Mouse (Mus musculus) skeletal muscle tissue, adult 2 months (tissue): ENCODE results near the gene Stxbp3.
A peak's percentile ranks its signal among the peaks of the same experiment; 100 is the strongest.
"Not testable (repeated sequence)": the region's sequence is repeated elsewhere in the genome, so short reads cannot be mapped to it uniquely, and the experiment has no call there.

Experiments
- DNase-seq: peaks from one replicate; pipeline ENCODE4 v3.0.0-alpha.2; 2012; ENCODE audit warnings: low read depth, low spot score

Gene Stxbp3

GRCm38 (mm10) chr3:108857124-108857470, 16.8 kb upstream of the Stxbp3 start:
- no peak for DNase-seq

- DNase-seq, result no peak
Observed at GRCm38 (mm10) chr3:108856386-108857123, 16.2 kb upstream of the Stxbp3 start.

- peak; percentile 75 for DNase-seq
Observed at GRCm38 (mm10) chr3:108855864-108856263, 15.5 kb upstream of the Stxbp3 start.

GRCm38 (mm10) chr3:108855371-108855770, 15.0 kb upstream of the Stxbp3 start:
- peak; percentile 75 for DNase-seq

GRCm38 (mm10) chr3:108853266-108853665, 12.9 kb upstream of the Stxbp3 start:
- no peak for DNase-seq

GRCm38 (mm10) chr3:108851996-108852697, 11.8 kb upstream of the Stxbp3 start:
- DNase-seq, result peak; percentile 73

- DNase-seq, result no peak
Observed at GRCm38 (mm10) chr3:108851554-108851953, 11.2 kb upstream of the Stxbp3 start.

GRCm38 (mm10) chr3:108851075-108851474, 10.7 kb upstream of the Stxbp3 start:
- DNase-seq, result no peak

GRCm38 (mm10) chr3:108850506-108850905, 10.2 kb upstream of the Stxbp3 start:
- DNase-seq, result no peak

- DNase-seq, result no peak
Observed at GRCm38 (mm10) chr3:108846616-108847015, 6.3 kb upstream of the Stxbp3 start.

GRCm38 (mm10) chr3:108844521-108844920, 4.2 kb upstream of the Stxbp3 start:
- DNase-seq, result no peak

- DNase-seq, result no peak
Observed at GRCm38 (mm10) chr3:108844026-108844425, 3.7 kb upstream of the Stxbp3 start.

GRCm38 (mm10) chr3:108840716-108841054, 359 bp upstream of the Stxbp3 start:
- DNase-seq, result no peak

GRCm38 (mm10) chr3:108839647-108839999, 703 bp downstream of the Stxbp3 start:
- no peak for DNase-seq

GRCm38 (mm10) chr3:108838980-108839379, 1.3 kb downstream of the Stxbp3 start:
- DNase-seq, result no peak

- no peak for DNase-seq
Observed at GRCm38 (mm10) chr3:108836931-108837330, 3.4 kb downstream of the Stxbp3 start.

GRCm38 (mm10) chr3:108833717-108834116, 6.6 kb downstream of the Stxbp3 start:
- not testable (repeated sequence) for DNase-seq

- DNase-seq, result no peak
Observed at GRCm38 (mm10) chr3:108831750-108832149, 8.6 kb downstream of the Stxbp3 start.

GRCm38 (mm10) chr3:108830493-108830892, 9.8 kb downstream of the Stxbp3 start:
- peak; percentile 72 for DNase-seq

- no peak for DNase-seq
Observed at GRCm38 (mm10) chr3:108815631-108816030, 24.7 kb downstream of the Stxbp3 start.

GRCm38 (mm10) chr3:108810747-108811263, 29.5 kb downstream of the Stxbp3 start:
- DNase-seq, result peak; percentile 18

- DNase-seq, result no peak
Observed at GRCm38 (mm10) chr3:108805622-108806021, 34.7 kb downstream of the Stxbp3 start.

GRCm38 (mm10) chr3:108798375-108798774, 42.0 kb downstream of the Stxbp3 start:
- DNase-seq, result no peak
